Mouse (Mus musculus) activated CD4-positive, CD25-positive, alpha-beta regulatory T cell, adult 4 months (primary cell): ENCODE measurements at regions not wholly inside any gene's neighbourhood (a gene's known extent, or its start where the extent isn't known, plus 50 kb on each side); places are given as distances from the start of the nearest gene placed in this dataset.
A peak's percentile ranks its signal among the peaks of the same experiment; 100 is the strongest.

Source experiments
- ATAC-seq: one replicate; pipeline ENCODE4 v1.8.0; 2017

GRCm38 (mm10) chr8:75353786-75354185, 52.6 kb downstream of the Gm10358 start:
- no peak for ATAC-seq

- no peak for ATAC-seq
Observed at GRCm38 (mm10) chr8:75350141-75350540, 56.2 kb downstream of the Gm10358 start.

GRCm38 (mm10) chr8:75348047-75348446, 58.3 kb downstream of the Gm10358 start:
- no peak for ATAC-seq

GRCm38 (mm10) chr8:75320614-75321013, 85.8 kb downstream of the Gm10358 start:
- no peak for ATAC-seq

- no peak for ATAC-seq
Observed at GRCm38 (mm10) chr8:75318526-75318925, 87.9 kb downstream of the Gm10358 start.

GRCm38 (mm10) chr8:75315886-75316285, 90.5 kb downstream of the Gm10358 start:
- peak; percentile 28 for ATAC-seq

GRCm38 (mm10) chr8:75309463-75309862, 95.7 kb downstream of the Rasd2 start:
- no peak for ATAC-seq

- ATAC-seq = no peak
Observed at GRCm38 (mm10) chr8:75291921-75292320, 78.2 kb downstream of the Rasd2 start.

- ATAC-seq = no peak
Observed at GRCm38 (mm10) chr8:75289933-75290332, 76.2 kb downstream of the Rasd2 start.
